Mouse (Mus musculus): ENCODE measurements around the gene Rapgef1.
A peak's percentile ranks its signal among the peaks of the same experiment; 100 is the strongest.

Rapgef1 gene

GRCm38 (mm10) chr2:29619484-29620300 is at the start of gene Rapgef1:
Gene Rapgef1, plus strand, starts transcription at chr2:29619720.
- peak; percentile 92 for DNase-seq (ENCODE audit: low spot score)

GRCm38 (mm10) chr2:29571921-29572700 is 47.4 kb upstream of the Rapgef1 start:
- no peak for DNase-seq (ENCODE audit: low spot score)

GRCm38 (mm10) chr2:29572811-29573427 is 46.6 kb upstream of the Rapgef1 start:
- DNase-seq (ENCODE audit: low spot score): no peak

GRCm38 (mm10) chr2:29573591-29573990 is 45.9 kb upstream of the Rapgef1 start:
- DNase-seq (ENCODE audit: low spot score): no peak

GRCm38 (mm10) chr2:29574187-29574586 is 45.3 kb upstream of the Rapgef1 start:
- DNase-seq (ENCODE audit: low spot score): no peak

- DNase-seq (ENCODE audit: low spot score): peak; percentile 67
These were observed 37.1 kb upstream of the Rapgef1 start for GRCm38 (mm10) chr2:29582415-29582814.

- no peak for DNase-seq (ENCODE audit: low spot score)
These were observed 33.4 kb upstream of the Rapgef1 start for GRCm38 (mm10) chr2:29586017-29586702.

- DNase-seq (ENCODE audit: low spot score): no peak
These were observed 31.5 kb upstream of the Rapgef1 start for GRCm38 (mm10) chr2:29588006-29588405.

GRCm38 (mm10) chr2:29589266-29589665 is 30.3 kb upstream of the Rapgef1 start:
- DNase-seq (ENCODE audit: low spot score): no peak

- no peak for DNase-seq (ENCODE audit: low spot score)
These were observed 27.9 kb upstream of the Rapgef1 start for GRCm38 (mm10) chr2:29591626-29592025.

- DNase-seq (ENCODE audit: low spot score): no peak
These were observed 27.0 kb upstream of the Rapgef1 start for GRCm38 (mm10) chr2:29592537-29592936.

GRCm38 (mm10) chr2:29603930-29604329 is 15.6 kb upstream of the Rapgef1 start:
- DNase-seq (ENCODE audit: low spot score): peak; percentile 43

- no peak for DNase-seq (ENCODE audit: low spot score)
These were observed 13.9 kb upstream of the Rapgef1 start for GRCm38 (mm10) chr2:29605591-29605990.

GRCm38 (mm10) chr2:29606460-29606859 is 13.1 kb upstream of the Rapgef1 start:
- no peak for DNase-seq (ENCODE audit: low spot score)

GRCm38 (mm10) chr2:29617341-29617740 is 2.2 kb upstream of the Rapgef1 start:
- DNase-seq (ENCODE audit: low spot score): no peak

GRCm38 (mm10) chr2:29618926-29619483 is 515 bp upstream of the Rapgef1 start:
- no peak for DNase-seq (ENCODE audit: low spot score)

- no peak for DNase-seq (ENCODE audit: low spot score)
These were observed 844 bp downstream of the Rapgef1 start for GRCm38 (mm10) chr2:29620301-29620827.

GRCm38 (mm10) chr2:29621163-29621562 is 1.6 kb downstream of the Rapgef1 start:
- DNase-seq (ENCODE audit: low spot score): no peak

GRCm38 (mm10) chr2:29621636-29622035 is 2.1 kb downstream of the Rapgef1 start:
- DNase-seq (ENCODE audit: low spot score): no peak

- DNase-seq (ENCODE audit: low spot score): peak; percentile 51
These were observed 2.8 kb downstream of the Rapgef1 start for GRCm38 (mm10) chr2:29622126-29623005.

Data from T-cell, adult 2 months (primary cell).